Mouse (Mus musculus): ENCODE data around the gene Tsen54. TPM values are rescaled to one million over a fixed set of nuclear protein-coding genes. Genes with fewer than 3 reads are reported as not detected.

Gene Tsen54
- polyA plus RNA-seq, 1 experiment from 2014 or later, result 23.0 TPM

GRCm38 (mm10) chr11:115830550-115831325 lies 16.2 kb downstream of the Tsen54 start:
- whole genome bisulfite sequencing, result 16% methylated on average over 25 of the region's 25 CpGs
- Histone ChIP-seq H3K36me3 (no peaks in the 10 kb centered on the region), H3K4me2 (peak overlapping the region; percentile 41), H3K9ac (peak overlapping the region; percentile 42), H3K4me1 (replicated peaks) (peaks cover 77% of the 10 kb centered on the region), H3K27ac (ENCODE audit: poor library complexity, severe bottlenecking) (peak overlapping the region; percentile 91), H3K4me3 (no peak overlapping the region), H3K27me3 (replicated peaks) (no peaks in the 10 kb centered on the region), H3K9me3 (replicated peaks) (no peaks in the 10 kb centered on the region)
- no peak for ATAC-seq (ENCODE audit: insufficient number of reproducible peaks, low FRiP score)

DNA sequence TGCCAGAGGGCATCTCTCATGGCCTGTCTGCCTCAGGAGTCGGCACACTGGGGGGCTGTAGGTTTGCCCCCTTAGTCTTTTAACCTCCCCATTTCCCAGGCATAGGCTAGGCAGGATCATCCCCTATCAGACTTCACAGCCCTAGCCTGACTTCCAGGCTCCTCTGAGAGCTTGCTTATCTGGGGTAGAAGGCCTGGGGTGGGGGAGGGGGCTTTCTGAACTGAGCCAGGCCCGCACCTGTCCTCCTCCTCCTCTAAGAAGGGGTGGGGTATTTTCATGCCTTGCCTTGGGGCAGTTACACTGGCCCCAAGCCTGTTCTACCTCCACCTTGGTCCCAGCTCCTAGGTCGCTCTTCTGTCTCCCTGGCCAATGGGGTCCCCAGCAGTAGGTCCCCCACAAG lies 17.0 kb downstream of the Tsen54 start:
- H3K4me3 ChIP-seq, result no peak overlapping the region
- H3K4me2 ChIP-seq, result peak overlapping the region; percentile 41
- H3K36me3 ChIP-seq, result no peaks in the 10 kb centered on the region
- H3K9ac ChIP-seq, result peak overlapping the region; percentile 42; the same call in 1 of the 2 replicates
- H3K4me1 ChIP-seq (replicated peaks), result peaks cover 82% of the 10 kb centered on the region
- H3K9me3 ChIP-seq (replicated peaks), result no peaks in the 10 kb centered on the region
- peak; percentile 39; the same call in 1 of the 2 replicates for ATAC-seq (ENCODE audit: insufficient number of reproducible peaks, low FRiP score)
- peak overlapping the region; percentile 91 for H3K27ac ChIP-seq (ENCODE audit: poor library complexity, severe bottlenecking)
- H3K27me3 ChIP-seq (replicated peaks), result no peaks in the 10 kb centered on the region
- WGBS, result 23% methylated on average over 3 of the region's 3 CpGs

- H3K9ac ChIP-seq, result peak overlapping the region; percentile 42; the same call in 1 of the 2 replicates
- ATAC-seq (ENCODE audit: insufficient number of reproducible peaks, low FRiP score), result no peak
- no peaks in the 10 kb centered on the region for H3K36me3 ChIP-seq
- no peaks in the 10 kb centered on the region for H3K9me3 ChIP-seq (replicated peaks)
- peaks cover 86% of the 10 kb centered on the region for H3K4me1 ChIP-seq (replicated peaks)
- peak overlapping the region; percentile 41 for H3K4me2 ChIP-seq
- 56% methylated on average over 6 of the region's 6 CpGs for WGBS
- H3K4me3 ChIP-seq, result no peak overlapping the region
- peak overlapping the region; percentile 91 for H3K27ac ChIP-seq (ENCODE audit: poor library complexity, severe bottlenecking)
- no peaks in the 10 kb centered on the region for H3K27me3 ChIP-seq (replicated peaks)
Measured at GRCm38 (mm10) chr11:115832064-115832463, 17.5 kb downstream of the Tsen54 start.

GRCm38 (mm10) chr11:115832523-115832922 lies 18.0 kb downstream of the Tsen54 start:
- H3K27me3 ChIP-seq (replicated peaks), result no peaks in the 10 kb centered on the region
- no peak overlapping the region for H3K4me3 ChIP-seq
- H3K9me3 ChIP-seq (replicated peaks), result no peaks in the 10 kb centered on the region
- peaks cover 86% of the 10 kb centered on the region for H3K4me1 ChIP-seq (replicated peaks)
- WGBS, result 11% methylated on average over 8 of the region's 8 CpGs
- H3K9ac ChIP-seq, result peak overlapping the region; percentile 57; the same call in 1 of the 2 replicates
- peak overlapping the region; percentile 91 for H3K27ac ChIP-seq (ENCODE audit: poor library complexity, severe bottlenecking)
- H3K4me2 ChIP-seq, result peak overlapping the region; percentile 38
- no peak for ATAC-seq (ENCODE audit: insufficient number of reproducible peaks, low FRiP score)
- no peaks in the 10 kb centered on the region for H3K36me3 ChIP-seq

DNA sequence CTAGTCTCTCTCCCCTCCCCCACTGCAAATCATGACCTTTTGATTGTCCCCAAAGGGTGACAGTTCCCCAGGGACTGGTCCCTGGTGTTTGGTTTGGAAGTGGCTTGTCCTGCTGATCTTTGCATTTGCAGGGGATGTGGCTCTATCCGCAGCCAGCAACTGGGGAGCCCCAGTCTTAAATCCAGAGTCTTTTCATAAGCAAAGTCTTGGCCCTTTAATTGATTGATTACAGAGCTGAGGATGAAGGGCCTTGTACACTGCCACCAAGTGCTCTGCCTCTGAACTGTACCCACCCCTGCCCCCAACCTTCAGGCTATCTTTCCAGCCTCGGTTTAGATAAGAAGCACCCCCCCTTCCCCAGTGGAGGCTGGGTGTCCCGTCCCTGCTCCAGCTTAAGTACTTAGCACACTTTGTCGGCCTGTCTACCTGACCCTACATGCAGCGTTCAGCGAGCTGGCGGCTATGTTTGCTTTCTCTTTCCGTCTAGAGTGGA lies 18.5 kb downstream of the Tsen54 start:
- Histone ChIP-seq H3K4me2 (peak overlapping the region; percentile 38), H3K9ac (0 out of 2 replicates have a peak overlapping the region, but pooled peaks have one; percentile 57), H3K4me1 (replicated peaks) (peaks cover 90% of the 10 kb centered on the region), H3K9me3 (replicated peaks) (no peaks in the 10 kb centered on the region), H3K4me3 (no peak overlapping the region), H3K27ac (ENCODE audit: poor library complexity, severe bottlenecking) (peak overlapping the region; percentile 91), H3K36me3 (no peaks in the 10 kb centered on the region), H3K27me3 (replicated peaks) (no peaks in the 10 kb centered on the region)
- 0 out of 2 replicates have a peak, but pooled peaks have one; percentile 27 for ATAC-seq (ENCODE audit: insufficient number of reproducible peaks, low FRiP score)
- WGBS, result 5% methylated on average over 8 of the region's 8 CpGs

DNA sequence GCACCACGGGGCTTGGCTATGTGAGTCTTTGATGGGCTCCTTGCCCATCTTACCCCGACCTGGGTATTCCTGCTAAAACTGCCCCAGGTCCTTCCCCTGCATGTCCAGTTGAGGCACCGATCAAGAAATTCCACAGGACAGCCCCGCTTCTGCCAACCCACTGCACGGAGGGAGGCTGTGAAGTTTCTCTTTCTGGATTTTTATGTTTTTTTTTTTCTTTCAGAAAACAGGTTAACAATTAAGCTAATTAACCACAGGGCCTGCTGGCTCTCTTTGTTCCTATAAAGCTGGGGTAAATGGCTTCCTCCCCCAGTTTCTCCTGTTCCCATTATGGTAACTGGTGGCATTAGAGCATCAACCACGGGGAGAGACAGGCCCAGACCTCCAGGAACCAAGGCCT lies 19.5 kb downstream of the Tsen54 start:
- no peak for ATAC-seq (ENCODE audit: insufficient number of reproducible peaks, low FRiP score)
- no peak overlapping the region for H3K9ac ChIP-seq
- no peak overlapping the region for H3K4me2 ChIP-seq
- no peaks in the 10 kb centered on the region for H3K27me3 ChIP-seq (replicated peaks)
- peak overlapping the region; percentile 91 for H3K27ac ChIP-seq (ENCODE audit: poor library complexity, severe bottlenecking)
- H3K4me3 ChIP-seq, result no peak overlapping the region
- H3K9me3 ChIP-seq (replicated peaks), result no peaks in the 10 kb centered on the region
- 70% methylated on average over 6 of the region's 6 CpGs for WGBS
- H3K4me1 ChIP-seq (replicated peaks), result peaks cover 93% of the 10 kb centered on the region
- no peaks in the 10 kb centered on the region for H3K36me3 ChIP-seq

- peak overlapping the region; percentile 57 for H3K27ac ChIP-seq (ENCODE audit: poor library complexity, severe bottlenecking)
- 44% methylated on average over 11 of the region's 11 CpGs for WGBS
- no peaks in the 10 kb centered on the region for H3K27me3 ChIP-seq (replicated peaks)
- no peak overlapping the region for H3K4me2 ChIP-seq
- H3K36me3 ChIP-seq, result no peaks in the 10 kb centered on the region
- no peaks in the 10 kb centered on the region for H3K9me3 ChIP-seq (replicated peaks)
- H3K4me3 ChIP-seq, result no peak overlapping the region
- no peak for ATAC-seq (ENCODE audit: insufficient number of reproducible peaks, low FRiP score)
- peaks cover 87% of the 10 kb centered on the region for H3K4me1 ChIP-seq (replicated peaks)
- no peak overlapping the region for H3K9ac ChIP-seq
Measured at GRCm38 (mm10) chr11:115836656-115837395, 22.3 kb downstream of the Tsen54 start.

DNA sequence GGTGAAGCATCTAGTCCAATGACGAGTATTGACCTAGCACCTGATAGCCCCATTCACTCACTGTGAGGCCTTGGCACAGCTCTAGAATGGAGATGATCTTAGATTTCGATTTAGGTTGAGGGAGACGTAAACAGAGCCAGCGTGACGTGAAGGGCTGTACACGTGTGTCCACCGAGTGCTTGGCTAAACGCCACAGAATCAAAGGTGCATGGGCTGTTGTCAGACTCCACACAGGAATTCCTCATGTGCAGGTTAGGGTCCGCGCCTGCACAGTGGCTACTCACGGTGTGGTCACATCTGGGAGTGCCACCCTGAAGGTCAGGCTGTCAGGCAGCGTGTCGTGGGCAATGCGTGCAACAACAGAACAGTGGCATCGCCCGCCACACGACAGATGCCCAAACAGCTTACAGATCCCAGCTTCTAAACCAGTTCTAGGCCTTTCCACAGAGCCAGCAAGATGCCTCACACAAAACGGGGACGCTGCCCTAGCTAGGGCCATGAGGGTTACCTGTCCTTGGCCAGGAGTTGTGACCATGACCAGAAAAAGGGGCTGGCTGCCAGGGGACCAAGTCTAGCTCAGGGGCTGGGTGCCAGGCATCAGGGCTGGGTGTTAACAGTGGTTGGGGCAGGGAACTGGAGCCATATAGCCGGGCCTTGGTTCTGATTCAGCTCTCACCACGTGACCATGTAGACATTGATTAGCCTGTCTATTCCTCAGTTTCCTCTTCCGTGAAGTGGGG lies 23.3 kb downstream of the Tsen54 start:
- 90% methylated on average over 22 of the region's 22 CpGs for WGBS
- peak overlapping the region; percentile 57 for H3K27ac ChIP-seq (ENCODE audit: poor library complexity, severe bottlenecking)
- H3K9me3 ChIP-seq (replicated peaks), result no peaks in the 10 kb centered on the region
- no peak overlapping the region for H3K9ac ChIP-seq
- H3K27me3 ChIP-seq (replicated peaks), result no peaks in the 10 kb centered on the region
- ATAC-seq (ENCODE audit: insufficient number of reproducible peaks, low FRiP score), result no peak
- H3K4me3 ChIP-seq, result no peak overlapping the region
- H3K36me3 ChIP-seq, result no peaks in the 10 kb centered on the region
- no peak overlapping the region for H3K4me2 ChIP-seq
- peaks cover 87% of the 10 kb centered on the region for H3K4me1 ChIP-seq (replicated peaks)

DNA sequence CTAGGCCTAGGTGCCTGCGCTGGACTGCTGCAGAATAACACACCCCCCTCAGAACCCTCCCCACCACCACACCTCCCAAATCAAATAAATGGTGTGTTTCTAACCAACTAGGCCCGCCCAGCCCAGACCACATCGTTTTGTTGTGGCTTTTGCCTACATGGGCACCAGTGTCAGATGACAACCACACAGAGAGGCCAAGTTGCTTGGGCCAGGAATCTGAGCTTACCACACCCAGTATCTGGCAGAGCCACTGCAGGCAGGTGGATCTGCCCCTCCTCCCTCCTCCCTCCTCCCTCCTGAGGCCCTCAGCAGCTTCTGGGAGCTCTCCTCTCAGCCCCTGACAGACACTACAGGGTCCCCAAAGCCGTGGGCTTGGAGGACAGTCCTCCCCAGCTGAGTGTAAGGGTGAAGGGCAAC lies 24.4 kb downstream of the Tsen54 start:
- Histone ChIP-seq H3K4me2 (no peak overlapping the region), H3K9ac (no peak overlapping the region), H3K4me3 (no peak overlapping the region), H3K27me3 (replicated peaks) (no peaks in the 10 kb centered on the region), H3K36me3 (no peaks in the 10 kb centered on the region), H3K27ac (ENCODE audit: poor library complexity, severe bottlenecking) (peak overlapping the region; percentile 69), H3K4me1 (replicated peaks) (peaks cover 87% of the 10 kb centered on the region), H3K9me3 (replicated peaks) (no peaks in the 10 kb centered on the region)
- 45% methylated on average over 4 of the region's 4 CpGs for WGBS
- no peak for ATAC-seq (ENCODE audit: insufficient number of reproducible peaks, low FRiP score)

DNA sequence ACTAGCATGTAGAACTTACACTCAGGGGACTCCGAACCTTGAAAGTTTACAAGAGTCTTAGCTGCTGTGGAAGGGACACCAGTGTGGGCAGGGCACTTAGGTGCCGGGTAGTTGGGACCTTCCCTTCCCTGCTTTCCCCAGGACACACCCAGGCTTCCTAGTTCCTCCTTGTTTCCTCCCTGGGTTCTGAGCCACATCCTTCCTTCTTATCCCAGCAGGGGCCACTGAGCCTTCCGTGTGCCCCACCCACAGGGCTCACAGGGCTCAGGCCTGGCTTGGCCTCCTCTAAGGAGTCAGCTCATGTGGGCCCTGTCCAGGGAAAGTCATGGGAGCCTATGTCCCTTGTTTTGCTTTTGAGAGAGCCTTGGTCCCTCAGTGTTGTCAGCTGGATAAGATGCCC lies 25.2 kb downstream of the Tsen54 start:
- H3K36me3 ChIP-seq, result peaks cover 3% of the 10 kb centered on the region
- WGBS, result 49% methylated on average over 3 of the region's 3 CpGs
- peak overlapping the region; percentile 69 for H3K27ac ChIP-seq (ENCODE audit: poor library complexity, severe bottlenecking)
- H3K9ac ChIP-seq, result peak overlapping the region; percentile 62; the same call in 1 of the 2 replicates
- H3K27me3 ChIP-seq (replicated peaks), result no peaks in the 10 kb centered on the region
- H3K4me3 ChIP-seq, result no peak overlapping the region
- no peaks in the 10 kb centered on the region for H3K9me3 ChIP-seq (replicated peaks)
- peak overlapping the region; percentile 3; the same call in 1 of the 2 replicates for H3K4me2 ChIP-seq
- peaks cover 88% of the 10 kb centered on the region for H3K4me1 ChIP-seq (replicated peaks)
- no peak for ATAC-seq (ENCODE audit: insufficient number of reproducible peaks, low FRiP score)
